Mouse (Mus musculus) lung, embryonic 15.5 days (tissue): ENCODE data around the gene Rybp. TPM values are rescaled to one million over a fixed set of nuclear protein-coding genes. Genes with fewer than 3 reads are reported as not detected.
A peak's percentile ranks its signal among the peaks of the same experiment; 100 is the strongest.

ENCODE experiments used
- ATAC-seq: fragments of 200-750 bp; cut with Nextera tagmentation; 2 replicates; pipeline ENCODE4 v1.8.0; 2017; ENCODE audit warnings: moderate number of reproducible peaks, borderline replicate concordance; ENCODE audit not compliant: low FRiP score, low TSS enrichment; ENCODE audit errors: extremely low read depth
- H3K27ac ChIP-seq: fragments of 300-500 bp; sonication (generic); 2 replicates; pipeline ENCODE4 v1.5.1; 2015; ENCODE audit warnings: moderate library complexity, mild to moderate bottlenecking, inconsistent platforms
- H3K27me3 ChIP-seq: fragments of 300-500 bp; sonication (generic); 2 replicates; pipeline ENCODE4 v1.6.1; 2015; ENCODE audit warnings: inconsistent platforms
- H3K36me3 ChIP-seq: fragments of 300-500 bp; sonication (generic); 2 replicates; pipeline ENCODE4 v1.6.1; 2015; ENCODE audit warnings: inconsistent platforms
- H3K4me1 ChIP-seq: fragments of 300-500 bp; sonication (generic); 2 replicates; pipeline ENCODE4 v1.6.1; 2015; ENCODE audit warnings: inconsistent platforms
- H3K4me2 ChIP-seq: fragments of 300-500 bp; sonication (generic); 2 replicates; pipeline ENCODE4 v1.6.1; 2015; ENCODE audit warnings: inconsistent platforms, mild to moderate bottlenecking, moderate library complexity
- H3K4me3 ChIP-seq: fragments of 300-500 bp; sonication (generic); 2 replicates; pipeline ENCODE4 v1.5.1; 2015; ENCODE audit warnings: mild to moderate bottlenecking, inconsistent platforms
- H3K9ac ChIP-seq: fragments of 300-500 bp; sonication (generic); 2 replicates; pipeline ENCODE4 v1.6.1; 2015; ENCODE audit warnings: inconsistent platforms
- H3K9me3 ChIP-seq: fragments of 300-500 bp; sonication (generic); 2 replicates; pipeline ENCODE4 v1.6.1; 2016; ENCODE audit warnings: inconsistent platforms
- WGBS: fragments of 180-500 bp; shearing (Covaris S2); methylation state at CpG from one replicate; pipeline ENCODE4 v1.1.7; 2015; 5-methylcytosine and 5-hydroxymethylcytosine counted together
- polyA plus RNA-seq: library from polyadenylated mRNA; unstranded; fragments of >200 nt; fragmentation: Nextera tagmentation; extraction: Ambion mirVana; gene quantifications from 2 replicates; pipeline ENCODE4 v1.2.1, GENCODE M21; 2015

The Rybp gene
- polyA plus RNA-seq, result 21.8 and 22.4 TPM in 2 replicates

- Histone ChIP-seq H3K27me3 (no peaks in the 10 kb centered on the region), H3K4me3 (peak within 1 kb of the TSS; percentile 80), H3K9me3 (no peaks in the 10 kb centered on the region), H3K36me3 (no peaks in the 10 kb centered on the region; the same call in 1 of the 2 replicates), H3K4me1 (peaks cover 31% of the 10 kb centered on the region), H3K27ac (peak within 1 kb of the TSS; percentile 98), H3K9ac (peak within 1 kb of the TSS; percentile 80), H3K4me2 (peak within 1 kb of the TSS; percentile 96)
- ATAC-seq, result peak; percentile 96
- WGBS, result under 1% methylated on average over 42 of the region's 112 CpGs
Observed at GRCm38 (mm10) chr6:100287334-100288015, at the start of gene Rybp. Rybp (minus strand) TSS chr6:100287485.

DNA sequence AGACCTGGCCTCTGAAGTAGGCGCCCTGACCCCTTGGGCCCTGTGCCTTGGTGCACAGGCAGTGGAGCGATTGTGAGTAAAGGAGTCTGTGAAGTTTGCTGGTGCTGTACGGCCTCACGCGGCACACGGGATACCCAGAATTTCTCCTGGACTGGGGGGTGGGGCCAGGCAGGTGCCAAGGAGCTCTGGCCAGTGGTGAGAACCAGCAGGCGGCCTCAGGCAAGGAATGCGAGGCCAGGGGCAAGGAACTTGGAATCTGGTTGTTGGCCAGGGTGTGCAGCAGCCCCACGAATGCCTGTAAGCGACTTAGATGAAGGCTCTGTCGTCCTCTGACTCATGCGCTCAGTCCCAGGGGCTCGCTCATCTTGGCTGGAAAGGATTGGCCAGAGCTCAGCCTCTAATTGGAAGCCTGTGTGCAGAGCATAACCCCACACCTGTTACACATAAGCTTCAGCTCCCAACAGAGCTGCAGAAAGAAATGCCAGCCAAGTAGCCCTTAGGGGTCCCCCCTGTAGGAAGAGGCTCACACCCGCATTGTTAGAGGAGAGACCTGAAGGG, 49.4 kb upstream of the Rybp start:
- WGBS, result 26% methylated on average over 14 of the region's 14 CpGs
- H3K4me3 ChIP-seq, result no peak overlapping the region
- H3K27me3 ChIP-seq, result no peaks in the 10 kb centered on the region
- peak overlapping the region; percentile 39; the same call in 1 of the 2 replicates for H3K4me2 ChIP-seq
- ATAC-seq, result no peak; the same call in 1 of the 2 replicates
- H3K4me1 ChIP-seq, result peaks cover 21% of the 10 kb centered on the region; the same call in 1 of the 2 replicates
- no peaks in the 10 kb centered on the region for H3K36me3 ChIP-seq
- no peak overlapping the region for H3K9ac ChIP-seq
- H3K27ac ChIP-seq, result peak overlapping the region; percentile 64
- H3K9me3 ChIP-seq, result no peaks in the 10 kb centered on the region

DNA sequence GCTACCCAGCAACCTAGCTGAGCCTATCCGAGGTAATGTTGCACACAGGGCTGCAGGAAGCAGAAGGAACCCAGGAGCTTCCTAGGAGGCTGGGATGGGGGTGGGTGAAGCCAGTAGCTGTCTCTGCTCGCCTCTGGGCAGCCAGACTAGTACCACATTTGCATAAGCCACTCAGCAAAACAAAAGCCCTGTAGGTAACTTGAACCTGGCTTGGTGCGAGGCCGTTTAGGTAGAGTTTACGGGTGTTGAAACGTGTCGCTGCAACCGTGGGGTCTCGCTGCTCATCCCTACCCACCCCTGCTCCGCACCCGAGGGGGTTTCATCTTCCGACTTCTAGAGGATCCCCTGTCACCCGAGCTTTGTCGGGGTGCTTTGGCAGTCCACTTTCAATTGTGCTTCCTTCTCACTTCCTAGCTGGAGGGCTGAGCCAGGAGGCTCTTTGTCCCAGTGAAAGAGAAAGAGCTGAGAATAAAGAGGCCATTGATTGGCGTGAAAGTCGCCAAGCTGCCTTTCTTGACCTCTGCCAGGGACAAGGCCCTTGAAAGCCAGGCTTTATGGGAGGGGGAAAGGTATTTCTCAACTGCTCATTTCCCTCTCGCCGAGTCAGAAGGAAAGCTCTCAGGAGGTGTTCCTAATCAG, 48.3 kb upstream of the Rybp start:
- no peaks in the 10 kb centered on the region for H3K9me3 ChIP-seq
- peak overlapping the region; percentile 39 for H3K4me2 ChIP-seq
- no peaks in the 10 kb centered on the region for H3K36me3 ChIP-seq
- no peak for ATAC-seq
- peak overlapping the region; percentile 6; the same call in 1 of the 2 replicates for H3K4me3 ChIP-seq
- H3K9ac ChIP-seq, result no peak overlapping the region
- H3K4me1 ChIP-seq, result peaks cover 16% of the 10 kb centered on the region; the same call in 1 of the 2 replicates
- H3K27ac ChIP-seq, result peak overlapping the region; percentile 64
- H3K27me3 ChIP-seq, result no peaks in the 10 kb centered on the region
- WGBS, result 14% methylated on average over 18 of the region's 18 CpGs

- Histone ChIP-seq H3K36me3 (no peaks in the 10 kb centered on the region), H3K27ac (no peak overlapping the region), H3K4me3 (no peak overlapping the region), H3K4me2 (no peak overlapping the region), H3K27me3 (no peaks in the 10 kb centered on the region), H3K9ac (no peak overlapping the region), H3K9me3 (no peaks in the 10 kb centered on the region), H3K4me1 (peaks cover 28% of the 10 kb centered on the region)
- WGBS, result 67% methylated on average over 7 of the region's 7 CpGs
- no peak for ATAC-seq
Observed at GRCm38 (mm10) chr6:100333745-100334144, 46.5 kb upstream of the Rybp start.

- no peaks in the 10 kb centered on the region for H3K27me3 ChIP-seq
- H3K9ac ChIP-seq, result no peak overlapping the region
- 83% methylated on average over 4 of the region's 4 CpGs for WGBS
- H3K4me1 ChIP-seq, result peaks cover 34% of the 10 kb centered on the region
- H3K9me3 ChIP-seq, result no peaks in the 10 kb centered on the region
- no peak overlapping the region for H3K4me3 ChIP-seq
- H3K36me3 ChIP-seq, result no peaks in the 10 kb centered on the region
- no peak overlapping the region for H3K4me2 ChIP-seq
- H3K27ac ChIP-seq, result no peak overlapping the region
- no peak for ATAC-seq
Observed at GRCm38 (mm10) chr6:100332479-100332878, 45.2 kb upstream of the Rybp start.

GRCm38 (mm10) chr6:100331582-100331981, 44.3 kb upstream of the Rybp start:
- 27% methylated on average over 8 of the region's 8 CpGs for WGBS
- Histone ChIP-seq H3K9me3 (no peaks in the 10 kb centered on the region), H3K9ac (no peak overlapping the region), H3K4me2 (no peak overlapping the region), H3K4me1 (peaks cover 28% of the 10 kb centered on the region), H3K27me3 (no peaks in the 10 kb centered on the region), H3K4me3 (no peak overlapping the region), H3K27ac (no peak overlapping the region), H3K36me3 (no peaks in the 10 kb centered on the region)
- ATAC-seq, result no peak

DNA sequence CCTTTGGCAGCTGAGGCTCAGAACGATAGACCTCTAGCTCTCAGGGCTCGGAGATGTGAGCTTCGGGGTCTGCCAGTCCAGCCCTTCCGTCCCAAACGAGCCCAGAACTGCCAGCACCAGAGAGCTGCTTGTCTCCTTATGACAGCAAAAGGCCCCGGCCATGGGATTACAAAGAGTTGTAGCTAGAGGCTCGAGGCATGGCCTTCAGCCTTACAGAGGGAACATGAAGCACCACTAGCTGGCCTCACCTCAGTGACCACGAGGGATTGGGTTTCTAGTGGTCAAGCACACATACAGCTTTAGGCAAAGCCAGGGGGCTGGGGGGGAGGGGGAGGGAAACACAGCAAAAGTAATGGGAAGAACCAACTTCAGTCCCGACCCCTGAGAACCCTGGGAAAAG, 43.8 kb upstream of the Rybp start:
- Histone ChIP-seq H3K4me3 (no peak overlapping the region), H3K27me3 (no peaks in the 10 kb centered on the region), H3K4me2 (no peak overlapping the region), H3K9ac (no peak overlapping the region), H3K4me1 (peaks cover 23% of the 10 kb centered on the region), H3K36me3 (no peaks in the 10 kb centered on the region), H3K9me3 (no peaks in the 10 kb centered on the region), H3K27ac (no peak overlapping the region)
- no peak for ATAC-seq
- WGBS, result 79% methylated on average over 9 of the region's 9 CpGs

- Histone ChIP-seq H3K9ac (no peak overlapping the region), H3K4me2 (no peak overlapping the region), H3K27me3 (no peaks in the 10 kb centered on the region), H3K9me3 (no peaks in the 10 kb centered on the region), H3K4me1 (peaks cover 19% of the 10 kb centered on the region), H3K36me3 (no peaks in the 10 kb centered on the region), H3K27ac (no peak overlapping the region), H3K4me3 (no peak overlapping the region)
- ATAC-seq, result peak; percentile 23; the same call in 1 of the 2 replicates
- 24% methylated on average over 4 of the region's 4 CpGs for WGBS
Observed at GRCm38 (mm10) chr6:100329542-100329941, 42.3 kb upstream of the Rybp start.

DNA sequence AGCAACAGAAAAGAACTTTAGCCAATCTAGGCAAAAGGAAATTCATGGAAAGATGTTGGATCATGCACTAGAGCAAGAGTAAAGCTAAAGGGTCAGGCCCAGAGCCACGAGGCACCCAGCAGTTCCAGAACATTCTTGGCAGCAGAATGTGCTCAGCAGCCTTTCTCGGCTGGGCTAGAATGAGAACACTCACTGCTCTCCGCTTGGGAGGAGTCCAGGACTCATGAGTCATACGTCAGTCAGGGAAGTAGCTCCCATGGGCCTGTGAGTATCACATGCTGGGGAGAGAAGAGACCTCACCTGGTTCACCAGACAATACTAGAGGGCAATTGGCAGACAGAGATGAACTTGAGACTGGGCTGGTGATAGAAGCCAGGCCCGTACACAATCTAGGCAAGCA, 39.8 kb upstream of the Rybp start:
- Histone ChIP-seq H3K4me1 (peaks cover 25% of the 10 kb centered on the region), H3K9ac (no peak overlapping the region), H3K9me3 (no peaks in the 10 kb centered on the region), H3K27ac (no peak overlapping the region), H3K27me3 (no peaks in the 10 kb centered on the region; the same call in 1 of the 2 replicates), H3K36me3 (no peaks in the 10 kb centered on the region), H3K4me2 (no peak overlapping the region), H3K4me3 (no peak overlapping the region)
- 43% methylated on average over 5 of the region's 5 CpGs for whole genome bisulfite sequencing
- peak; percentile 21; the same call in 1 of the 2 replicates for ATAC-seq

DNA sequence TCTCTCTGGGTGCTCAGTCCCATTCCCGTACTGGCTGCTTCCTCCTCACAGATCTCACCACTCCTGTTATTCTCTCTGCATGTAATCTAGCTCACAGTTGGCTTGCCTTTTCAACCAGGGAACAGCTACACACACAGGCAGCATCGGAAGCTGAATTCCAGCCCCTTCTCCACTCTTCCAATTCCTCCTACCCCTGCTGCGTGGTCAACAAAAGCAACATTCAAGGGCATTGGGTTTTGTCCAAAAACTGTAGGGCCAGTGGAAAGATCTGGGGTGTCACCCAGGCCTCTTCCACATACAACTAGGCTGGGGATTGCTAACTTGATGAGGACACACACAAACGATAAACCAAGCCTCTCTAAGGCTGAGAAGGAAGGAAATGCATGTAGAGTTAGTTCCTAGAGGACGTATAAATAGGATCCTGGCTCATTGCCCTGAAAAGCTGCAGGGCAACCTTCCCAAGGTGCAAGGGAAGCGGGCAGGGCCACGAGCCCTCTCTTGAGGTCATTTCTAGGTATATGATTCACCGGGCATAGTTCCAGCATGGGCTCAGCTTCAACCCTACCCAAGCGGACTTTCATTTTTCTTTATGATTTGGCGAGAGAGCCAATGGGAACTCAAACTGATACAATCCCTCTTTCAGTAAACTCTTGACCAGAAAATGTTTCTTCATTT, 36.6 kb upstream of the Rybp start:
- Histone ChIP-seq H3K4me1 (peaks cover 14% of the 10 kb centered on the region), H3K9ac (no peak overlapping the region), H3K36me3 (no peaks in the 10 kb centered on the region), H3K9me3 (no peaks in the 10 kb centered on the region), H3K4me2 (no peak overlapping the region), H3K27me3 (no peaks in the 10 kb centered on the region; the same call in 1 of the 2 replicates), H3K27ac (no peak overlapping the region), H3K4me3 (no peak overlapping the region)
- ATAC-seq, result no peak
- 60% methylated on average over 10 of the region's 10 CpGs for WGBS

DNA sequence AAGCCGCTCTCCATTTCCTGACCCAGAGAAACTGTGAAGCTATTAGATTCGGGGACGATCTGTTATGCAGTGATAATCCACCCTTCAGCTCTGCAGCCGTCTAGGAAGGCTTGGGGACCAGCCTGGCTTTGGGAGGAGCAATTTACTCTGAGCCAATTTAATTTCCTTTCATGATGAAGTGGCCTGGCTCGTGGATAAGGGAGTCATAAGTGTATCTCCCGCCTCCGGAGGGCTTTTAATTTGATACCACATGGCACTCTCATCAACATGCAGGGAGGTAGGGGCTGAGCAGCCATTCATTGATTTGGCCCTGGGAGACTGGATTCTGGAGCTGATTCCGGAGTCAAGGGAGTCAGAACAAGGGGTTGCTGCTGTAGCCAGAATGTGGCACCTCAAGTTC, 35.3 kb upstream of the Rybp start:
- 42% methylated on average over 8 of the region's 8 CpGs for WGBS
- H3K4me2 ChIP-seq, result no peak overlapping the region

More for the DNA sequence above, 35.3 kb upstream of the Rybp start:
- no peak for ATAC-seq
- Histone ChIP-seq H3K4me3 (no peak overlapping the region), H3K9ac (no peak overlapping the region), H3K27me3 (no peaks in the 10 kb centered on the region; the same call in 1 of the 2 replicates), H3K4me1 (peaks cover 6% of the 10 kb centered on the region), H3K36me3 (no peaks in the 10 kb centered on the region), H3K9me3 (no peaks in the 10 kb centered on the region), H3K27ac (no peak overlapping the region)
